Mouse (Mus musculus) mature B cell (primary cell): ENCODE measurements around the gene Vtcn1.
"Not testable (repeated sequence)": the region's sequence is repeated elsewhere in the genome, so short reads cannot be mapped to it uniquely, and the experiment has no call there.

Source experiments
- in situ Hi-C: fragments of 300-500 bp; cut with MboI; formaldehyde crosslinking; loops from 2 replicates; pipeline ENCODE4 v1.14.3; 2019

The Vtcn1 gene

DNA sequence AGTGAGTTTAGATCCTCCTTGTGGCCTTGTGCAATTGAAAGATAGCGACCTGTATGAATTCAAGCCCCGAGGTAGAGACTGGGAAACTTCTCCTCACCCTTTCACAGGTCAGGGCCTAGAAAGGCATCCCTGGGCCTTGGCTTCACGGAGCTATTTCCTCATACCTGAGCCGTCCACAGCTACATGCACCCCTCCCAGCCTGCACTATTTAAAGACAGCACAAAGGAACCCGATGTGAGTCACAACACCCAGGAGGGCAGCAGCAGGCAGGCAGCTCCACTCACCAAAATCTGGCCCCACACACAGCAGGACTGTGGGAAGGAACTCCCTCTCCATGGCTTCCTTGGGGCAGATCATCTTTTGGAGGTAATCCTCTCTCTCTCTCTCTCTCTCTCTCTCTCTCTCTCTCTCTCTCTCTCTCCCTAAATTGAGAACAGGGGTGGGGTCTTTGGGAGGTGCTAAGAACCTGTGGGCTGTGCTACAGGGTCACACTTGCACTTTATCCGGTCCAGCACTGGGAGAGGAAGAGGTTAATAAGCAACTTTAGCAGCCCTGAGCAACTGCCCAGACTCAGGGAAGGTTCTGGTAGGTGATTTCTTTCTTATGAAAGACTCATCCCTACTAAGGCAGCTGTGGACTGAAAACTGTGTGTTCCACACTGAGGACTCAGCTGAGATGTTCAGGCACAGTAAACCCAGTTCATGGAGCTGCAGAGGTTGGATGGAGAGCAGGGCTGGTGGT lies at the start of gene Vtcn1:
Vtcn1 (plus strand) TSS at position 235 of the 741 bp plus-strand sequence.
- in situ Hi-C loops = no loop called here

GRCm38 (mm10) chr3:100776967-100777366 lies 48.3 kb upstream of the Vtcn1 start:
- in situ Hi-C loops = no loop called here

- in situ Hi-C loops = no loop called here
These were observed 47.7 kb upstream of the Vtcn1 start for GRCm38 (mm10) chr3:100777568-100777967.

- in situ Hi-C loops = no loop called here
These were observed 39.2 kb upstream of the Vtcn1 start for GRCm38 (mm10) chr3:100786076-100786475.

DNA sequence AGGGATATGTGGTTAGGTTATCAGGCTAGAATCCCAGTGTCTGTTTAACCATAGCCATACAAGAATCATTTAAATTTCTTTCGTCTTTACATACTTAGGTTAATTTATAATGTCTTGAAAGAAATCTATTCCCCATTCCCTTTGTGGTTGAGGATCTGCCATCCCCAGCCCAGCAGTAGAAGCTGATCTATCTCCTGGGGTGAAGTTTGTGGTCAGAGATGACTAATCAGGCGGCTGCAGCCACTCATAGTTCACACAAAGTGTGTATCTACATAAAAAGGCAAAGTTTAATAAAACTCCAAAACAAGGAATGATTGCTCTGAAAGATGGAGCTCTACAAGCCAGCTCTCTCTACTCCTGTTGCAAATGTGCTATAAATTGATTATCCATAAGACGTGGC lies 33.6 kb upstream of the Vtcn1 start:
- in situ Hi-C loops = no loop called here

DNA sequence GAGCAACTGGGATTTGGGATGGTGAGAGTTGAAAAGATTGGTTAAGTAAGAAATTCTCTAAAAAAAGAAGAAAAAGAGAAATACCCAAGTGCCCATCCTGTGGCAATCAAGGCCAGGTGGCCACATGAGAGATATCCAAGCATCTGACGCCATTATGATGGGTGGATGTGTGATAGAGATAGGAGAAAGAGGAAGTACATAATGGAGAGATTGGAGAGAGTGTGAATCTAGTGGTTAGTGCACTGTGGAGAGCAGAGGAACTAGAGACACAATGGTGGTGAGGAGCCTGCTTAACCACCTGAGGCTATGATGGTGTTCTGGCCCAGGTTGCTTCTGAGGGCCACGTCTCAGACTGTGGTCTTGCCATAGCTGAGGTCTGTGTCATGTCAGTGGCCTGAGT lies 31.9 kb upstream of the Vtcn1 start:
- in situ Hi-C loops = no loop called here

- in situ Hi-C loops = no loop called here
These were observed 28.7 kb upstream of the Vtcn1 start for GRCm38 (mm10) chr3:100796571-100796970.

- in situ Hi-C loops = no loop called here
These were observed 27.8 kb upstream of the Vtcn1 start for GRCm38 (mm10) chr3:100797166-100798145.

DNA sequence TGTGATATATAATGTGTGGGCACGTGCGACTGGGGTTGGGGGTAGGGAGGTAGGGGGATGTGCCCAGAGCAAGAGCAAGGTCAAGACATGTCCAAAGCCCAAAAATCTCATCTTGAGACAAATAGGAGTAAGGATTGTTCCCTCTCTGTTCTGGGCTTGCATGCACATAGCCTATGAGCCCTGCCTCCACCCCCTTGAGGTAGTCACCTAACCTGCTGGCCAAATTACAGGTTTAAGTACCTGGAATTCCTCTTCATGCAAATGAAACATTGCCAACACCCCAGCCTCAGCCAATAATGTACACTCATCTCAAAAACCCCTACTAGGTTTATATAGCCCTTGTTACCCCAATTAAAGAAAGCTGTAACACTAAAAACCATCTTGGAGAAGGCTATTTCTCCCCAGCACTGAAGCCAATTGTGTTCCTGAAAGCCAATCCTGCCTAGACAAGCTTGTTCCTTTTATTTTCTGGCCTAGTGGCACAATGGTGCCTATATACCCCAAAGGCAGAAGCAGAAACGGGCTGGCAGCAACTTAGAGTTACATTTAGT lies 26.3 kb upstream of the Vtcn1 start:
- in situ Hi-C loops = no loop called here

DNA sequence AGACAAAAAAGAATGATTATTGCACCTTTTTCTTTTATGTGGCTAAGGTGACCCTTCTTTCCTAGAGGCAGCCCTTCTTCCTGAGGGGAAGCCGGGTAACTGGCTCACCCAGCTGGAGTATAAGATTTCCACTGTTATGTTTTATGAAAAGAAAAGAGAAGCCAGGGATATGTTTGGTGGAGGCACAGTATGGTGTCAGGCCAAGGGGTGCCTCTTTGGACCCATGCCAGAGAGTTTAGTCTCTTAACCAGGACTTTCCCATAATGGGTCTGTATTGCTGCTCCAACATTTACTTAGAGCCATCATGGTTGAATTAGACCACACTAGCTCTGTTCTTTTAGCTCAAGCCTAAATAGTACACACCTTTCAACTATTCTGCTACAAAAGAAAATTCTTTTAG lies 20.3 kb upstream of the Vtcn1 start:
- in situ Hi-C loops = no loop called here

GRCm38 (mm10) chr3:100805925-100806324 lies 19.3 kb upstream of the Vtcn1 start:
- in situ Hi-C loops = no loop called here

DNA sequence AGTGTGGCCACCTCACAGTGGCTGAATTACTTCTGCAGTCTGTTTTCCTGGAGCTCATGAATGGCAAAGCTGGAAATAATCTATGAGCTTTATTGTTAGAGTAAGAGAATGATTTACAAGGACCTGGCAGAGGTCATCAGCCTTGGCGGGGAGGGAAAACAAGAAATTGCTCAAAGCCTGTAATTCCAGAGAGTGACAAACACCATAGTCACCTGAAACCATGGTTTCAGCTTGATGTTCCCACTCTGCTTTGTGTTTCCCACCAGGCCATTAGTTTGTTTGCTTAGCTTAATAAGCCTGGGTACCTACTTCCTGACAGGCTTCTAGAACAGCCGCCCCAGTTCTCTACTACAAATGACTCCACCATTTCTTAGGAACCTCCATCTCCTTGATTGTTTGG lies 14.8 kb upstream of the Vtcn1 start:
- in situ Hi-C loops = no loop called here

DNA sequence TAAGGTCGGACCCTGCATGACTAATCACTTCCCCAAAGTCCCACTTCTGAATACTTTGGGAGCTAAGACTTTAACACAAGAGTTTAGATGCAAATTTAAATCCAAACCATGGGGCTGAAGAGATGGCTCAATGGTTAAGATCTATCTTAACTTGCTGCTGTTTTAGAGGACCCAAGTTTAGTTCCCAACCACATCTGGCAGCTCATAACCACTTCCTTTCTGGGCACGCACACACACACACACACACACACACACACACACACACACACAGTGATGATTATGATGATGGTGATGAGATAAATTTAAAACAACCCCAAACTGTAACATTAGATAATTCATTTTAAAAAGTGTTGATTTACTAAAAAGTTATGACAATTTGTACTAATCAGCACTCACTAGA lies 13.4 kb upstream of the Vtcn1 start:
- in situ Hi-C loops = no loop called here

DNA sequence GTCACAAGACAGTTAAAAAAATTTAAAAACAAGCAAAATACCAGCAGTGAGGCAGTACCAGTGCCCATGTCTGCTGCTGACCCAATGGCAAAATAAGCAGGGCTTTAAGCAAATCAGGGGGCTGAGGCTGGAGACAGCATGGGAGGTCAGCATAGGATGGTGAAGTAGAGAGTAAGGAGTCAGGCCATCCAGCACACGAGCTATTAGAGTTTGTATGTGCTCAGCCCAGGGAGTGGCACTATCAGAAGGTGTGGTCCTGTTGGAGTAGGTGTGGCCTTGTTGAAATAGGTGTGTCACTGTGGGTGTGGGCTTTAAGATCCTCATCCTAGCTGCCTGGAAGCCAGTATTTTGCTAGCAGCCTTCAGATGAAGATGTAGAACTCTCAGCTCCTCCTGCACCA lies 9.8 kb upstream of the Vtcn1 start:
- in situ Hi-C loops = not testable (repeated sequence)

GRCm38 (mm10) chr3:100818709-100819108 lies 6.5 kb upstream of the Vtcn1 start:
- in situ Hi-C loops = no loop called here

- in situ Hi-C loops = no loop called here
These were observed 5.7 kb upstream of the Vtcn1 start for GRCm38 (mm10) chr3:100819571-100819970.

- in situ Hi-C loops = no loop called here
These were observed 4.4 kb upstream of the Vtcn1 start for GRCm38 (mm10) chr3:100820852-100821251.

DNA sequence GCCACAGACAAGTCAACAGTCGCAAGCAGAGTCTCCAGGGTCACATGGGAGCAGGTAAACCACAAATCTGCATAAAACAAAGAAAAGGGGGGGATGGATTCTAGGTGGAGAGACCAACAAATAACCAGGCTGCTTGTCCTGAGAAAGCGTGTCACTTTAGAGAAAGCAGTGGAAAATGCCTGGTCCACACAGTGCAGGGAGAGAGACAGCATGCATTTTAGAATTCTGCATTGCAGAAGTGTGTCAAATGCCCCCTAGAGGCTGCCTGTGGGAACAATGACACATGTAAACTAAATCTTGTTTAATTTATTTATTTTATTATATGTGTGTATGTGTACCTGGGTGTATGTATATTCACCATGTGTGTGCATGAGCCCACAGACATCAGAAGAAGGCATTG lies 4.0 kb upstream of the Vtcn1 start:
- in situ Hi-C loops = no loop called here

- in situ Hi-C loops = no loop called here
These were observed 18.5 kb downstream of the Vtcn1 start for GRCm38 (mm10) chr3:100843784-100844183.

DNA sequence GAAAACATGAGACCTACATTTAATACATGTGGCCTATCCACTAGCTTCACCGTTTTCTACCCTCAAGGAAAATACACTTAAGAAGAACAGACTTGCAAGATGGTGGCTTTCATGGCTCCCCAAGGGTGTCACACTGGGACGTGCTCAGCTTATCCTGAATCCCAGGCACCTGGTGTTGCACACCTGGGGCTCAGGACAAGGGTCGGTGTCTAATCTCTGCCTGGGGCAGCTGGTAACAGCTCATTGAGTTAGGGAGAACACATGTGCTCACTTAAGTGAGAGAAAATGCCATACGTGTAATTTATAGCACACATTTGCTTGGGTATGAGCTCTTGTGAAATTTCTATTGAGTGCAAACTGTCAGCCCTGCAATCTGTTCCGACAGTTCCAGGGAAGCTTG lies 19.1 kb downstream of the Vtcn1 start:
- in situ Hi-C loops = no loop called here

GRCm38 (mm10) chr3:100848348-100848747 lies 23.1 kb downstream of the Vtcn1 start:
- in situ Hi-C loops = no loop called here

DNA sequence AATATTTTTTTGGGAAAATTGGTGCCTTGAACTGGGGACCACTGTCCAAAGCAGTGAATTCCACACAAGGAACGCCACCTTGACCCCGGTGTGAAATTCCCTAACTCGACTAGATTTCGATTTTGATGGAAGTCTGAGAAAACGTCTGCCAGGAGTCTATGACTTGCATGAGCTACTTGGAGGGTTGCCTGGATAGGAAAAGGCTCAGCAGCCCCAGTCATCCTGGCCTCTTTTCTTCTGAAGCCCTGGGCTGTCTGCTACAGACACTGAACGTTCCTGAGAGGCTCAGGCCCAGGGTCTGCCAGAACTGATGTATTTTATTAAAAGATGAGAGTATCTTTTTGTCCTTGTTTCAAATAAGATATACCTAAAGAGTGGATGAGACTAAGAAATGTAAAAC lies 25.2 kb downstream of the Vtcn1 start:
- in situ Hi-C loops = no loop called here
